Mouse (Mus musculus): ENCODE results near the gene Cyp2e1.
A peak's percentile ranks its signal among the peaks of the same experiment; 100 is the strongest.
"Not testable (repeated sequence)": the region's sequence is repeated elsewhere in the genome, so short reads cannot be mapped to it uniquely, and the experiment has no call there.

Gene Cyp2e1

DNA sequence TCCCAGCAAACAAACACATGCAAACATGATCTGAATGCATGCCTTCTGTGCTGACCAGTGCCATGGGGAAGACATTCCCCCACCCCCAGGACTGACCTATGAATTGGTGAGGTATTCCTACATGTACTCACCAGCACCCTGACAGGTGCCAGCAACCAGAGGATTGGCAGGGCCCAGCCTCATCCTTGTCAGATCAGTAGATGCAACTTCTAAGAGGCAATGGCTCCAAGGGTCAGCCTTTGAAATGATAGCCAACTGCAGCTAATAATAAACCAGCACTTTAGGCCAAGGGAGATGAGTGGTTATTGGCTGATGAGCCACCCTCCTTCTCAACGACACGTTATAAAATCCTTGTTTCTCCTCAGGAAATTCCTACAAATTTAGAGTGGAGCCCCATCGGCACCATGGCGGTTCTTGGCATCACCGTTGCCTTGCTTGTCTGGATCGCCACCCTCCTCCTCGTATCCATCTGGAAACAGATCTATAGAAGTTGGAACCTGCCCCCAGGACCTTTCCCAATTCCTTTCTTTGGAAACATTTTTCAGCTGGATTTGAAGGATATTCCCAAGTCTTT, at the start of gene Cyp2e1:
Gene Cyp2e1 (plus strand): TSS at position 293 of the 574 bp plus-strand sequence.
- no peak for DNase-seq (ENCODE audit: inconsistent ontology term)

DNA sequence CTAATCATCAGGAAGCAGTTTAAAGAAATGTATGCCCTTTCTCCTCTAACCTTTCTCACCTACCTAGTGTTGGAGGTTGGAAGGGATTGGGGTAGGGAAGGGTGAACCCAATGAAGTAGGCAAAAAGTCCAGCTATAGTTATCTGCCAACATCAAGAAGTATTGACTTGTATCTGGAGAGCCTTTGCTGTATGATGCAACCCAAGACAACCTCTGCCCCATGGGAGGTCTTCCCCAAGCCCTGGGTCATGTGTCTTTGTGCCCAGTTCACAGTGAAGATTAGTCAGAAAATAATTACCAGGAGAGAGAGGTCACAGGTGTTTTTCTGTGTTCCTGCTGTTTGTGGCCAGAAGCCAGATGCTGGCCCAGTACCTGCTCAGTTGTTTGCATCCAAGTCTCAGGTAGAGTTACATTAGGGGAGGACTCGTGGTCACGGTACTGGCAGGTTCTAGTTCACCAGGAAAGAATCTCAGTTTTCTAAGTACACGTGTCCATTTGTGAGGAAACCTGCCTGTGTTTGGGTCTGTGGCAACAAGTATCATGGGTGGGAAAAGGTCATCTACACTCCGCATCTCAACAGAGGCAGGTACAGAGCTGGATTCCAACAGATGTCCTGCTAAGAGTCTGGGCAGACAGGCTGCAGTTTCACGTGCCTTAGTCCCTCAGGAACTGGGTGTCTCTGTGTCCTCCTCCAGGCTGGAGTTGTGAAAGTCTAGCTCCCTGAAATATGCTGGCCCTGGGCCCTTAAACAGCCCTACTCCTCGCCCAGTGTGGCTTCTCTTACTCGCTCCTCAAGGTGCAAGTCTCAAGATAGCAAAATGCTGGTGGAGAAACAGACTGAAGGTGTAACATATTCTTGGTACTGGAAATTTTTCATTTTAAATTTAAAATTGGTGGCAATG, 46.1 kb upstream of the Cyp2e1 start:
- no peak for DNase-seq (ENCODE audit: inconsistent ontology term)

DNA sequence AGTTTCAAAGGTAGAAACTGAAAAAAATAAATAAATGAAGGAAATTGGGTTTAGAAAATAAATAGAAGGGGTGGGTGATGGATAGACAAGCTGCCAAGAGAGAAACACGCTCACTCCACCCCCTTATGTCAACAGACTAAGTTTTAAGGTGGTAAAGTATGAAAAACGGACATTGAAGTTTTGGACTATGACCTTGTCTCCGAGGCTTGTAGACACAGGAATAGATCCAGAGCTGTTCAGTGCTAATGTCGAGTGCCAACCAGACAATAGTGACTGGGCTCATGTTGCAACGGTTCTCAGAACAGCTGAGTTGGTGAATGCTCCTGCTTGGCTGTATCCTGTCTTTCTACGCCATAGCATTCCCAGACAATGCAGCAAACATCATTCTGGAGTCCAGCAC, 42.4 kb upstream of the Cyp2e1 start:
- no peak for DNase-seq (ENCODE audit: inconsistent ontology term)

DNA sequence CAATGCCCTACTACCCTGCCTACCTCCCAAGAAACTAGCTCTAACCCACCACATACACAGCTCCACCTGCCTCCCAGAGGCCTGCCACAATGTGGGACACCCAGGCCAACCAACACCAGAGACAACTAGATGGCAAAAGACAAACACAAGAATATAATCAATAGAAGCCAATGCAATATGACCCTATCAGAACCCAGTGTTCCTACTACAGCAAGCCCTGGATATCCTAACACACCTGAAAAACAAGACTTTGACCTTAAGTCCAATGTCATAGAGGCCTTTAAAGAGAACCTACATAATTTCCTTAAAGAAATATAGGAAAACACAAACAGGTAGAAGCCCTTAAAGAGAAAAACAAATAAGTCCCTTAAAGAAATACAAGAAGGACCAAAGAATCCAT, 38.0 kb upstream of the Cyp2e1 start:
- DNase-seq (ENCODE audit: inconsistent ontology term) = no peak

DNA sequence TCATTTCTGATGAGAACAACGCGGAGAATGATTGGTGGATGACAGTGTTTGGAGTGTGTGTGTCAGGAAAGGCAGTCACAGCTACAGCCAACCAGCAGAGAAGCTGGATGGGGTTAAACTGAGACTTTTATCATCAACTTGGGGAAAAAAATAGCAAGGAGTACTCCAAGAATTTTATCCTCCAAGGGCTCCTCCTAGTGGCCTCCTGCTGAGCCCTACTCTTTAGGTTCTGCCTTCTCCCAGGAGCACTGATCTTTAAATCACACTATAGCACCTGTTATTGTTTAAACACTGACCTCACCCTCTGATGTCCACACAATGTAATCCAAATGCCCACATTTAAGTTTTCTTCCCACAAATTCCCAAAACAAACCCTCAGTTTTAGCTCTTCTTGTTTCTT, 30.4 kb upstream of the Cyp2e1 start:
- no peak for DNase-seq (ENCODE audit: inconsistent ontology term)

DNA sequence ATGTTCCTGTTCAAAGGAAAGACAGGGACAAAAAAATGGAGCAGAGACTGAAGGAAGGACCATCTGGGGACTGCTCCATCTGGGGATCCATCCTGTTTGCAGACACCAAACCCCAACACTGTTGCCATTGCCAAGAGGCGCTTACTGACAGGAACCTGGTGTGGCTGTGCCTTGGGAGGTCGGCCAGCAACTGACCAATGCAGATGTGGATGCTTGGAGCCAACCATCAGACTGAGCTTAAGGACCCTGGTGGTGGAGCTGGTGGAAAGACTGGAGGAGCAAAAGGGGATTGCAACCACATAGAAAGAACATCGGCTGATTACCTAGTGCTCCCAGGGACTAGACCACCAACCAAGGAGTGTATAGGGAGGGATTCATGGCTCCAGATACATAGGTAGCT, 16.1 kb upstream of the Cyp2e1 start:
- DNase-seq (ENCODE audit: inconsistent ontology term) = no peak

DNA sequence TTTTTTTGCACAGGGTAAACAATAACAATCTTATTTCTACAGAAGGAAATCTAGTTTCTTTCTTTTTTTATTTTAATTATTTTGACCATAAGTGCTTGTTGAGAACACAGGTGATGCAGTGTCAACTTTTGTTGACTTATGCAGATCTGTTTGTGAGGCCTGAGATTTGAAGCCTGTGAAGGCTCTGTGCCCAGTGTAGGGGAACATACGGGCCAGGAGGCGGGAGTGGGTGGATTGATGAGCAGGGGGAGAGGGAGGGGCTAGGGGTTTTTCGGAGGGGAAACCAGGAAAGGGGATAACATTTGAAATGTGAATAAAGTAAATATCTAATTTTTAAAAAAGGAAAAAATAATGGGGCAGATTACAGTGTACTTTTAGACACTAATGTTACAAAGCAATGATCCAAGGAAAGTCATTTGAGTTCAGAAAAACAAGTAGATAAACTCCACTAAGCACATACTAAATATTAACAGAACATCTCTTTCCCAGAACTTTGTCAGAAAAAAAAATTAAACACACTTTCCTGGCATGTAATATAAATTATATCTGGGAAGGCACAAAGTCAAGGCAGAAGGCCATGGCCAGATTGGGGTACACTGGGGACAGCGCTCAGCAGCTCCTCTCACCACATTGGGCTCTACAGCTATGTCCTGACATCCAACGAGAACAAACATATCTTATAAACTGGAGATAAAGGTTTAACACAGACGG, 15.3 kb upstream of the Cyp2e1 start:
- no peak for DNase-seq (ENCODE audit: inconsistent ontology term)

DNA sequence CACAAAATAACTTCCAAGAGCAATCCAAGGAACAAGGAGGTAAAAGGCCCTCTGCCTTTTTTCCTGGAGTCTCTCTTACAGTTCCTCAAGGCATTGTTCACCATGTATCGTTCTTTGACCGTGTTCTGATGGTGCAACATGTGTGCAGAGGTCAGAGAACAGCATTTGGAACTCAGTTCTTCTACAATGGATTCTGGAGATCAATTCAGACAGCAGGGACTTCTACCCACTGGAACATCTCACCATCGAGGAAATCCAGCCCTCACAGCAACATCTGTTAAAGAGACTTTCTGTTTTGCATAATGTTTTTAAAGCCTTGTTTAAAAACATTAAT, 14.7 kb upstream of the Cyp2e1 start:
- DNase-seq (ENCODE audit: inconsistent ontology term) = no peak

DNA sequence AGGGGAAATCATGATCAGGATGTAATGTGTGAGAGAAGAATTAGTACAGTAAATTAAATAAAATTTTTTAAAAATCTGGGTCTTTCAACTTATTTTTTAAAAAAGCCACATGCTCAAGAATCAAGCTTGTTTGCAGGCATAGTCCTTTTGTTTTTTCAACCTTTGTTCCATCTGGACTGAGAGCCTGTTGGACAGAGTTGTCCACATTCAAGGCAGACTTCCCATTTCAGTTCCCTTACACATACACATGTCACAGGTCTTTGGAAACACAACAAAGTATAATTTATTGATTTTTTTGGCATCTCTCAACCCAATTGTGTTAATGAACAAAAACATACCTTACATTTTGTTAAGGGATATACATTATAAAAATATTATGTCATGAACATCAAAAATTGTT, 9.0 kb upstream of the Cyp2e1 start:
- DNase-seq (ENCODE audit: inconsistent ontology term) = no peak

DNA sequence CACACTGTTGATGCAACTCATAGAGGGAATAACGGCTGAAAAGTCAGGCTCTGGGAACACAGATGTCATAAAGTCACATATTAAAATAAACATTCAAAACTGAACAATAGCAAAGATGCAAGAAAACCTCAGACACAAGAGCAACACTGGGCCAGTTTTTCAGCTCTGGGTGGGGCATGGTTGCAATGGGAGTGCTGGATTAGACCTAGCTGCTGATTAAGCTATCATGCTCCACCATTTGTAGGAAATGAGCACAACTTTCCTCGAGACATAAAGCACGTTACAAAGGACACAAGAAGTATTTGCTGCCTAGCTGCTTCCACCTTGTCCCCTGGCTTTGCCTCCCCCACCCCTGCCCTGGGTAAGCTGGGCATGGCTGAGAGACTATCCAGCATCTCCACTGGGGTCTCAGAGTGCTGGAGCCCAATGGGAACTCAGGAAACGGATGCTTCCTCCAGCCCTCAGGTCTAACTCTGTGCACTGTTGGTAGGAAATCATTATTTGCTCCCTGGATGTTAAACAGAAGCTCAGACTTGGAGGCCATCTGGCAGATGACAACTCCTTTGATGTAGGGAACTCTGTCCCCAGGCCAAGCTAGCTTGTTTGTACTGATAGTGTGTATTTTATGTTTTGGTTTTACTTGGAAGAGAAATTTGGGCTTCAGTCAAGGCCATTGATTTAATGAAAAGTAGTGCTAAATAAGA, 7.2 kb upstream of the Cyp2e1 start:
- DNase-seq (ENCODE audit: inconsistent ontology term) = no peak

DNA sequence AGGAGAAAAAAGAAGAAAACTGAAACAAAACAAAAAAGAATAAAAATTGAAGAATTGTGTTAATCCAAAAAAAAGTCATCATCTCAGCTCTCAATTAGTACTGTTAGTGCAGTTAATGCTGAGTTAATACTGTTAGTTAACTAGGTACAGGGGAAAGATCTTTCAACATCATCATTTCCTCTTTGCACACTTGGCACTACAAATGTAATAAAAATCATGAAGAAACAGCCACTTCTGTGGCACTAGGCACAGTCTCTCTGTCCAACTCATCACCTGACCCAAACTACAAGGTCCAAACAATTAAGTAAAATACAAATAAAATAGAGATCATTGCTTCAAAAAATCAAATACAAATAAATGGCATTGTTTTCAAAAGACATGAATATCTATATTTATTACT, 2.9 kb upstream of the Cyp2e1 start:
- DNase-seq (ENCODE audit: inconsistent ontology term) = no peak

DNA sequence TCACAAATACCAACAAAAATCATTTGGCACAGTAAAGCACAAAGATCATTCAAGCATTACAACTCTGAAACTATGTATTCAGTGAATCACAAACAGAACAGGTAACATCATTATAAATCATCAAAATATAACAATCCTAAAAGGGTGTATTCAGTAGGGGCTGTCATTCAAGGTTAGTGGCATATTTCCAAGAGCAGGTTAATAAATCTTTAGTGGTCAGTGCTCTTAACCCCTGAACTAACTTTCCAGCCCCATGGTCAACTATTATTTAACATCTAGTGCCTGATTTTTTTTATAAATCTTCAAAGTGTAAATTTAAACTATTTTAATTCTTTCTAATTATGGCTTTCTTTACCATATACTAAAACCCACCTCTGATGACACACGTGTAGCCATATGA, 1.9 kb downstream of the Cyp2e1 start:
- not testable (repeated sequence) for DNase-seq (ENCODE audit: inconsistent ontology term)

DNA sequence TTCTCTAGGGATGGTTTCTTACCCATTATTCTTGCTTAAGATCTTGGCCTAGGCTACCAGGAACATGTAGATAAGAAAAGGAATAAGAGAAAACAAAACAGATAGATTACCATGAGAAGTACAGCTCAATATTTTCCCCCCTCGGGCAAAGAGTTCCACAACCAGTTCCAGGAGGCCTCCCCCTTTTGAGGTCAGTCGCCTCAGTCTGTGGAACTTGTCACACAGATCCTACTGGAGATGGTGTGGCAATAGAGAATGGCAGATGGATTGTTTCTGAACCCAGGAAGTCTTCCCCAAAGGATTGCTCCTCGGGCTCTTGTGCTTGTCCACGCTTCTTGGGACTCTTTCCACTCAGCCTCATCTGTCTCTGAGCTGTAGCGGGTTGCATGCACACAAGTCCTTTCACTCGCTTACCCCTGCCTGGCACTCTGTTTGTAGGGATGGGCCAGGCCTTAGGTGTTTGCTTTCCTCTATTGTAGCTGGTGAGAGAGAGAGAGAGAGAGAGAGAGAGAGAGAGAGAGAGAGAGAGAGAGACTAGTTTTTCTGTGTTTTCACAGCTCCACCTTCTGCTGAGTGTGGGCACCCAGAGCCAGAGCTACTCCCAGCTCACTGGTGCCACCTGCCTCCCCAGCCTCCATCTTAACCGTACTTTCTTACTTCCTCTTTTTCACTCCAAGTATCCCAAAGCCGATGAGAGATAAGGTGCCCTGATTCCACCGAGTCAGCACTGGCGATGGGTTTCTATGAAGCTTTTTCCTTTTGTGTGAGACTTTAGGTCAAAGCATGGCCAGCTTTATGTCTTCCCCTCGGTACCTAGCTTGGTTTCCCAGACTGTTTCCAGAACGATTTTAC, 2.6 kb downstream of the Cyp2e1 start:
- DNase-seq (ENCODE audit: inconsistent ontology term) = no peak

DNA sequence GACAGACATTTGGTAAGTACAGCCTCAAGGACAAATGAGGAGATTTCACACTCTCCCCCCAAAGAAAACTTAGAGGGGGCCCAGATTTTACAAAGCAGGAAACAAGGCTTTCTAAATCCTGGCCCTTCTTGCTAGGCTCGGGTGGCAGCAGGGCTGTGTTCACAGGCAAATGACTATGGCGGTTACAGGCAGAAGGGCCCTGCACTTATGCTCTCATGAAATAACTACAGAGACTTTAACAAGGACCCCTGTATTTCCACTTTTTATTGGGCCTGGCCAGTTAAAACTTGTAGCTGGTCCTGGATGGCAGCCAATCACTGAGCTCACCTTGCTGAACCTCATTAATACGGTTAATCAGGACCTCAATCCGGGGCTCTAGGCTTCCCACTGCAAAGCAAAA, 17.0 kb downstream of the Cyp2e1 start:
- no peak for DNase-seq (ENCODE audit: inconsistent ontology term)

DNA sequence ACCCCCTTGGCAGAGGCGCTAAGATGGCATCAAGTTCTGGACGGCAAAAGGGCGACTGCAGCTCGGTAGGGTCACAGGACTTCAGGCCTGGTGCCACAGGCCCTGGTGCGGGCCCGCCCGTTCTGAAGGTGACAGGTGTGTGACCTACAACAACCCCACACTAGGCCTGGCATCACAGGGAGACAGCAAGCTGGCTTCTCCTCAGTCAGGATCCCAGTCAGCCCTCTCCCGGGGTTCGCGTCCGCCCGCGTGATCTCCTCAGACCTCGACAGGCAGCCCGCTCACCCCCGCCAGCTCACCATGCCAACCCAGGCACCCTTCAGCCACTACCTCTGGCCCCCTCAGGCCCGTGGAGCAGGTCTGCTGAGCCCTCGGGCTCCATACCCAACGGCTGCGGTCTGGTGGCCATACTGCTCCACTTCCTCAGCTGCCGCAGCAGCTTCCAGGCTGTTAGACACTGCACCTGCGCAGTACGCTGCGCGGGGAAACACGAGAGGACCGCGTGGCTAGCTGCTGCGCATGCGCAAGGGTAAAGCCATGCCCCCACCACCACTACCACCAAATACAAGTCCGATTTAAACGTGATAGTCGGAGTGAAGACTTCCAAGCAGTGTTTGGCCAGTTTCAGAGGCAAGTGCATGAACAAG, 24.0 kb downstream of the Cyp2e1 start, which contains the start of gene Syce1:
Gene Syce1 (minus strand): TSS at position 447 of the 647 bp plus-strand sequence.
- DNase-seq (ENCODE audit: inconsistent ontology term) = no peak

DNA sequence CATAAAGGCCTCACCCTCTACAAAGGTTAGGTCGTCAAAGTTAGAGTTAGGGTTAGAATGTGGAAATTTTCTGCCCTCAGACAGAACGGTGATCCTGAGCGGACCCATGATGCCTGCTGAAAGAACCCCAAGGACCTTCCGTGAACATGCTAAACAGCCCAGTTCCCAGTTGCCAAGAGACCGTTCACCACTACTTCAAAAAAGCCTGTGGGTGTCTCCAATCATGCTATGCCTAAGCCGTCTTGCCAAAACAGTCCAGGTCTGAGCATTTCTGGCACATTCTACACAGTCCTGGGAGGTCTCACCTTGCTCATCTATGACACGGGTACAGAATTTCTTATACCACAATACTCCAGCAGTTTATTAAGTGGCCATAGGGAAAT, 24.5 kb downstream of the Cyp2e1 start:
- no peak for DNase-seq (ENCODE audit: inconsistent ontology term)

DNA sequence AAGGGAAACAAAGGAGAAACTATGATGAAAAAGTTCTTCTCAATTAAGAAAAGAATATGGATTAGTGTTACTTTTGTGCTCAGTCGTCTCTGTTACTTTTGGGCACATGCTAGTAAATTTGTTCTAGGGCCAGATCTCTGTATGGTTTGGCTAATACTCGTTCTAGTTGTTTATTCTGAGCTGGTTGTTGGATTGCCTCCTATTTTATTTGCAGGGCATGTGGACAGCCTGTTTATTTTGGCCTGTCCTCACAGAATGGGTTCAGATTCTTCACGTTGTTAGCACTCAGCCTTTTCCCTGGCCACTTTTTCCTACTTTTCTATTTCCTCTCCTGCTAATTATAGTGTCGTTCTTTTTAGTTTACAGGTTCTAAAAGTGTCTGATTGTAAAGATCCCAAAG, 30.0 kb downstream of the Cyp2e1 start:
- no peak for DNase-seq (ENCODE audit: inconsistent ontology term)

DNA sequence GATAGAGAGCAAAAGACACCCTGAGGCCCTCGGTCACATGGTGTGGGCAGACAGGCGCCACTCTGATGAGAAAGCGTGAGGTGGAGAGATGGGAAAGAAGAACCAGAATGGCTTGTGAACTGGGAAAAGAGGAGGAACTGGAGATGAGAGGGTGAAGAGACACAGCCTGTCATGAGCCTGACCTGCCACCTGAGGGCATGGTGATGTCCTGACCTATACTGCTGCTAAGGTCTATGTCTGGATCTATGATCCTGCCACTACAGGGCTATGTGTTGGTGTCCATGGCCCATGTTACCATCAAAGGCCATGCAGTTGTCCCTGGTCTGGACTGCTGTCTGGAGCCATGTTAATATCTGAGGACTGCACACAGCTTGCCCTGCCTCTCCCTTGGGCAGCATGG, 34.1 kb downstream of the Cyp2e1 start:
- no peak for DNase-seq (ENCODE audit: inconsistent ontology term)

DNA sequence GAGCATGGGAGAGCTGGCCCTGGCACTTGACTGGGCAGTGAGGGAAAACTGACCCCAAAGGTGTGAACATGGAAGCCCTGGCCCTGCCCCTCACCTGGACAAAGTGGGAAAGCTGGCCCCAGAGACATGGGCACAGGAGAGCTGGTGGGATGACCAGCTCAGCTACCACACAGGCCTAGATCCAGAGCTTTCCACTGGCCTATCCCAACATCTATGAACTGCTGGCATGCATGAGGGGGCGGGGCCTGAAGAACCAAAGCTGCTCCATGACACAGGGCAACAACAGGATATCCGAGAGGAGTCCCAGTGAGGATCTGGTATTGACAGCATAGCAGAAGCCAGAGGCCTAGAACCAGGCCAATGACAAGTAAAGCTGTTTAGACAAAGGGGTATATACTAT, 34.7 kb downstream of the Cyp2e1 start:
- DNase-seq (ENCODE audit: inconsistent ontology term) = no peak

DNA sequence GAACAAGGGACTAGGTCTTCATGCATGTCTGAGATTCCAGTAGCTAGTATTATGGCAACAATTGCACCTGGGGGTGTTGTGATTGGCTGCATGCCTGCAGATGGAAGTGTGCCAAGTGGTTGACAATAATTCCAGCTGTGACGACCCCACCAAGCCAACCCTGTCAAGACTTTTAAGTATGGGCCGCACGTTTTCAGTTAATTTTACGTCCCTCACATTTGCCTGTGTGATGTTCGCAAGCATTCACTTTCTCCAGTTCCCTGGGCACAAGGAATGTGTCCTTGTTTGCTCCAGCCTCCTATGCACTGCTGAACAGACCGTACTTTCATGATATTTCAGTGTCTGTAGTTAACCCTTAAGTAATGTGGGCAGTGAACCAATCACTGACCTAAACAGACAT, 39.1 kb downstream of the Cyp2e1 start:
- peak; percentile 14 for DNase-seq (ENCODE audit: inconsistent ontology term)

DNA sequence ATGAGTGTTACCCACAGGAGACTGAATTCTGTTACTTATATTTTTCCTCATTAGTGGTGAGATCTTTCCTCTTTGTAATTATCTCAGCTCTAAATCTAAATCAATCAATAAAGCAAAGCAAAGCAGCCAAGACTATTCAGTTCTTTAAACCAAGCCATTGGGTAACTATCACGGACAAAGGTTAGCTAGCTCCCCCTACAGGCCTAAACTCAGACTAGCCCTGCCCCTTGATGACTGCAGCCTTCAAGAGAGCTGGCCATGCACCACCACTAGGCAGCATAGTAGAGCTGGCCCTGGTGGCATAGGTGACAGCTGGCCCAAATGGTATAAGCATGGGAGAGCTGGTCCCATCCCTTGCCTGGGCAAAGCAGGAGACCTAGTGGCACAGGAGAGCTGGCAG, 42.2 kb downstream of the Cyp2e1 start:
- DNase-seq (ENCODE audit: inconsistent ontology term) = no peak
